Mouse (Mus musculus): ENCODE results near the gene Olfr1504.
"Not testable (repeated sequence)": the region's sequence is repeated elsewhere in the genome, so short reads cannot be mapped to it uniquely, and the experiment has no call there.

Olfr1504 gene

DNA sequence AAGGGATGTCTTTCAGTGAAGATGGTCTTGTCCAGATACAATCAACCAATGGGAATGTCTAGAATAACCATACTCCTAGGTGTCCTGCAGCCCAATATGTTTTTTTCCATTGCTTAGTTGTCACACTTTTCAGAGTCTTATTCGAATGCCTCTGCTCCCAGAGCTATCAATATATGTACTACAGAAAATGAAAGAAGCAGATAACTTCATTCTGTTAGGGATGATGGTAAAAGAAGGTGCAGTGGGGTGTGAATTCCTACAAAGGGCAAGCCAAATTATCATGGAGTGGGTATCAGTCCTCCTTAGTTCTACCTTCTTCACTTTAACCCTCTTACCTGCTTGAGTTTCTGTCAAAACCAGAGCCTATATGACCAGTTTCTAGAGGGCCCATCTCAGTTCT lies at the start of gene Olfr1504:
Gene Olfr1504, minus strand, starts transcription at position 101 of the 400 bp plus-strand sequence.
- DNase-seq (ENCODE audit: low read depth, low spot score) = no peak

DNA sequence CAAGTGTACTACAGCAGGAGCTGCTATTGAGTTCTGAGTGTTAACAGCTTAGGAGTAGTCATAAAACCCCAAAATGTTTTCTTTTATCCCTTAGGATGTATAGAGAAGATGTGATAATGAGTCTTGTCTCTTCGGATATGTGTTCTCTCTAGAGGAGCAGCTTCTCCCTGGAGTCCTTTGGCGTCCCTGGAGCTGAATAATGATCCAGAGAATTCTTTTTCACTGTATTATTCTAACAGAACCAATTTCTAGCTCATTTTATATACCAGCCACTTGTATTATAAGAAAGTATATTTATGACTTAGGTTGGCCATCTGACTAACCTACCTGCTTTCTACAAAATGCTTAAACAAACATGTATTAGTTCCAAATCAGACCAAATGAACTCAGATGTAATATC lies 15.5 kb upstream of the Olfr1504 start, which contains the start of gene Olfr1505:
Gene Olfr1505, plus strand, starts transcription at position 301 of the 400 bp plus-strand sequence.
- no peak for DNase-seq (ENCODE audit: low read depth, low spot score)

DNA sequence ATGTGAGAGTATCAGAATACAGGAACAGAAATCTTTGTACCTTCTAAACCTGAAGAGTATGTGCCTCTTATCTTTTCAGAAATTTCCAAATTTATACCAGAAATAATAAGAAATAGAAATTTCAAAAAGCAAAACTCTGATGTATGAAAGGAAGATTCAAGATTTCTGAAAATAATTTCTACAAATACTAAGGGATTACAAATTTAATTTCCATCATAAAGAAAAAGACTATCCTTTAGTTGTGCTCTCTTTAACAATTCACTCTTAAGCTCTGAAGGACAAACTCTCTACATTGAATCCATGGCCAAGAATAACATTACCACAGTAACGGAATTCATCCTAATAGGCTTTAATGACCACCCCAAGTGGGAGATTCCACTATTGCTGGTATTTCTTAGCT lies 36.2 kb downstream of the Olfr1504 start, which contains the start of gene Olfr1502:
Gene Olfr1502, plus strand, starts transcription at position 301 of the 400 bp plus-strand sequence.
- DNase-seq (ENCODE audit: low read depth, low spot score) = no peak

DNA sequence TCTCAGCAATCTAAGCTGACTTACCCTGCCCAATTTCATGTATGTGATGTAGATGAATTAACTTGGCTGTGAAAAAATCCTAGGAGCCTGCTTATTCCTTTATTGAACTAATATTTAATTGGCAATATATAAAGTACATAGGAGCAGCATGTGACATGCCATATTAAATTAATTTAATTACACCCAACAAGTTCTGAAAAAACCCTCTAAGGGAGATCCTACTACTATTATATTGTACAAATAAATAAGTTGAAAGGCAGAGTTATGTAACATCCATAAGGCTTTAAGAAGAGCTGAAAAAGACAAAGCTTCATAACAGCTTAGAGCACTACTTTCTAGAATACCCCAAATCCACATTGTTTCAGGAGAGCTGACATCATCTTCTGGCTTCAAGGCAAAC lies 47.1 kb downstream of the Olfr1504 start, which contains the start of gene Olfr1501:
Gene Olfr1501, minus strand, starts transcription at position 101 of the 400 bp plus-strand sequence.
- DNase-seq (ENCODE audit: low read depth, low spot score) = not testable (repeated sequence)
